Mouse (Mus musculus): ENCODE results near the gene Ficd. TPM values are rescaled to one million over a fixed set of nuclear protein-coding genes. Genes with fewer than 3 reads are reported as not detected.

Gene Ficd
- 1 to 10 TPM; 4.9 to 5.8 TPM for total RNA-seq (2023)

DNA sequence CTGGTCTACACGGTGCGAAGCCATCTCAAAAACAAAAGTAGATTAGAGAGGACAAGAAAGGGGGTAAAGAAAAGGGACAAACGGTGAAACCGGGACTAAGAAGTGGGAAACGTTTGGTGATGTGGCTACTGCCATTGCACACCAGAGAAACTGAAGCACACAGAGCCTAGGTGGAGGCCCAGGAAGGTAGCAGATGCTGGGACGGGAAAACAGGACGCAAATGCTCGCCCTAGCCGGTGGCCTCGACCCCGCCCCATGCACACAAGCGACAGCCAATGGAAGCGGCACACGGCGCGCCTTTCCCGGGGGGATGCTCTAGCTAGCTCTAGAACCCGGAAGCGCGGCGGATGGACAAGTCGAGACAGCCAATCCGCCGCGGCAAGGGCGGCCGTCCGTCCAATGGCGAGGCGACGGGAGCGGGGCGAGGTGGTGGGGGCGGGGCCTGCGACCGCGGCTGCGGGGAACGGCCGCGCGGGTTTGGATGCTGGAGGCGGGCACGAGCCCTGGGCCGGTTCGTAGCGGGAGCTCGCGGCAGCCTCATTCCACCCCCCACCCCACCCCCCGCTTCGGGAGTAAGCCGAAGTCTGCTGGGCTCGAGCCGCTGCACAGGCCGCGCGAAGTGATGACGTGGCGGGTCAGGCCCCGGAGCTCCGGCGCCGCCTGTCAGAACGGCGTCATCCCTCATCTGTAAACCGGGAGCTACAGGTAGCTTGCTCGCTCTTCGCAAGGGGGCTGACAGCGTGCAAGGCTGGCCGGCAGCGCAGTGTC, at the start of gene Ficd:
Gene Ficd (plus strand): TSS at position 459 of the 768 bp plus-strand sequence.

DNA sequence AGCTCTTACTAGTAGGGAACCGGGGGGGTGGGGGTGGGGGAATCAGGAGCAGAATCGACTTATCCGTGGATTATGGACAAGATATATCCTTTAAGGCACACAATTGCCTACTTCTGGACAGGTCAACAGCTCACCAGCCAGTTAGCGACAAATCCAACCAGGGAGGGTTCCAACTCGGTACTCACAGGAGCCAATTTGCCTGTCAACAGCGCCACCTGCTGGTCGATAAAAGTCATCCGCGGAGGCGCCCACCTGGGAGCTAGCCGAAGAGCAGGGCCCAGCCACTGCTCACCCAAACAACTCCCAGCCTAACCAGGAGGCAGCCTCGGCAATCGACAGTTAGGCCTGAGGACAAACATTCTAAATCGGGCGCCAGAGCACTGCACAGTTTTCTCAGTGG, 11.2 kb upstream of the Ficd start, which contains the start of gene 1700069L16Rik:
Gene 1700069L16Rik (minus strand): TSS at position 327 of the 400 bp plus-strand sequence.

DNA sequence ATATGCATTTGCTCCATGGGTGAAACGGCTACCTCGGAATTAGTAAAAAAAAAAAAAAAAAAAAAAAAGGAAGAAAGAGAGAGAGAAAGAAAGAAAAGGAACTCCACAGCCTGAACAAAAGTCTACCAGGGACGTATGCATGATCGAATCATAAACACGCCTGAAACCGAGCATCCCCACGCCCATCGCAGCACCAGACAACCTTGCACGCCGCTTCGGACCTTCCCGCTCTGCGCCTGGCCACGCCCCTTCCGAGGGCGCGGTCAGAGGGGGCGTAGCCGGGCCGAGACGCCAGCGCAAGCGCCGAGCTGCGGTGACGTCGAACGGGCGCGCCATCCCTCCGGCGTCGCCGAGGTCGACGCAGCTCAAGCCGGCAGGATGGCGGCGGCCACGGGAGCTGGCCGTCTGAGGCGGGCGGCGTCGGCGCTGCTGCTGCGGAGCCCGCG, 36.9 kb downstream of the Ficd start, which contains the start of the genes Sart3 and Iscu:
Gene Sart3 (minus strand): TSS at position 61 of the 446 bp plus-strand sequence.
Gene Iscu (plus strand): TSS at position 299 of the 446 bp plus-strand sequence.

Other genes with a start within 250 kb of the Ficd start
- gene Wscd2, start 245.5 kb upstream of the Ficd start, total RNA-seq (2023) = not detected
- gene Cmklr1, start 85.4 kb upstream of the Ficd start, total RNA-seq (2023) = under 1 TPM; 0.51 to 0.87 TPM
- not detected for gene 1700069L16Rik, start 11.0 kb upstream of the Ficd start, total RNA-seq (2023)
- 10 to 100 TPM; 36.6 to 45.5 TPM for gene Sart3, start 36.7 kb downstream of the Ficd start, total RNA-seq (2023)
- 100 to 1,000 TPM in 1 of 2 experiments, 10 to 100 TPM in 1; 91.7 to 101 TPM for gene Iscu, start 36.9 kb downstream of the Ficd start, total RNA-seq (2023)
- gene Tmem119, start 64.7 kb downstream of the Ficd start, total RNA-seq (2023) = 1 to 10 TPM; 1.3 to 1.8 TPM
- 100 to 1,000 TPM; 446 to 450 TPM for gene Selplg, start 96.8 kb downstream of the Ficd start, total RNA-seq (2023)
- gene Coro1c, start 173.0 kb downstream of the Ficd start, total RNA-seq (2023) = 100 to 1,000 TPM in 1 of 2 experiments, 10 to 100 TPM in 1; 94.0 to 108 TPM

All from neutrophil, adult 59 days (primary cell).